Mouse (Mus musculus) CD4-positive, CD25-positive, alpha-beta regulatory T cell, adult 9 weeks (primary cell): ENCODE results near the gene Atf2. TPM values are rescaled to one million over a fixed set of nuclear protein-coding genes. Genes with fewer than 3 reads are reported as not detected.

ENCODE experiments used
- polyA plus RNA-seq: library from polyadenylated mRNA; unstranded; fragments of 100-300 nt; shearing (Covaris generic); gene quantifications from one replicate; pipeline ENCODE4 v1.2.1, GENCODE M21; 2017

Gene Atf2
- 118 TPM for polyA plus RNA-seq

GRCm38 (mm10) chr2:73892464-73893296 lies at the start of gene Atf2:
Gene Atf2, minus strand, starts transcription at chr2:73892639.

GRCm38 (mm10) chr2:73911175-73911700 lies 18.8 kb upstream of the Atf2 start, which contains the start of gene Atp5g3:
Gene Atp5g3, minus strand, starts transcription at chr2:73911326.

DNA sequence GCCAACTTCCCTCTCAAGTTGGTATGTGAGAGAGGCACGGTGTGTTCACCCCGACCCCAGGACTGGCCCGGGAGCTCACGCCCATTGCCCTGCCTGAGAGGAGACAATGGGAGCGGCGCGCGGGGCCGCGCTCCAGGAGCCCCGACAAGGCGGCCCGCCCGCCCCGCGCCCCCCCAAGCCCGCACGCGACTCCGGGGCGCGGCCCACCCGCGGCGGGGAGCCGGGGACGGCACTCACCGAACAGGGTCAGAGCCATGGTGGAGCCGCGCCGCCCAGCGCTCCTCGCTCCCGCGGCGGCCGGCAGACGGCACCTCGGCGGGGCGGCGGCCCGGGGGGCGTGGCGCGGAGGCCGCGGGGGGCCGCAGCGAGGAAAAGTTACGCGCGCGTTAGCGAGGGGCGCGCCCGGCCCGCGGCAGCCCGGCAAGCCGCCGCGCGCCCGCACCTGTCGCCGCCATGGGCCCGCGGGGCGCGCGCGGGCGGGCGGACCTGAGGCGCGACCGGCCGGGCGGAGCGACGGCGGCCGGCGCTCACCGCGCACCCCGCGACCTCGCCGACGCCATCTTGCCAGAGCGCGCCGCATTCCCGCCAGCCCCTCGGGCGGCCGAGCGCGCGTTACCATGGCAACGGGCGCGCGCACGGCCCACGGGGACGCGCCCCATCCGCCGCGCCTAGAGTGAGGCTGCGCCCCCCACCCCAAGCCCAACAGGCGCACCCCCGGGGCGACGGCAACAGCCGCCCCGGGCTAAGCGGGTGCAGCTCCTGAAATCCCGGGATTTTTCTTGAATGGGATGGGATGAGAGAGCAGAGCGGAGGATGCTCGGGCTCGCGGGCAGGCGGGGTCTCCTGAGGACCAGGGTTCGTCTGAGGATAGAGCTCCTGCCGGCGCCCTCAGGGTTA lies 117.4 kb downstream of the Atf2 start, which contains the start of gene Chn1:
Gene Chn1, minus strand, starts transcription at position 561 of the 897 bp plus-strand sequence.

Other genes starting within 250 kb of the Atf2 start
- gene Chn1, start 117.3 kb downstream of the Atf2 start, polyA plus RNA-seq = 1.2 TPM
- 731 TPM for gene Atp5g3, start 18.7 kb upstream of the Atf2 start, polyA plus RNA-seq